Mouse (Mus musculus): ENCODE measurements around the gene Birc2. TPM values are rescaled to one million over a fixed set of nuclear protein-coding genes. Genes with fewer than 3 reads are reported as not detected.

Gene Birc2
- polyA plus RNA-seq, 1 experiment from 2014 or later = 49.1 TPM

DNA sequence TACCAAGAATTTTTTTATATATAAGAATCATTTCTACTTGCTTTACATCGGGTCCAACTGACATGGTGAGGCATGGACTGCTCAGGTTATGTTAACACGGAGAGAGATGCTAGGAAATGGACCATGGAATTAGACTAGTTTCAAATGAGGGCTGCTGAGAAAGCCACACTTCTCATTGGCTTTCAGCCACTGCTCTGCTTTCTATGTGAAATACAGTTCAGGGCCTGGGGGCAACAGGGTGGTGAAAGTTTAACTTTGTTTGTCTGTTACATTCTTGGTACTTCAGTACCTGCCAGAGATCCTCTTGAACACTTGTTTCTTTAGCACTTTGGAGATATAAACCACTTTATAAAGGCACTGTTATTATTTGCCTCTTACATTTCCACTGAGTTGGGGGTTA, 43.3 kb downstream of the Birc2 start:
- ATAC-seq = no peak
- Histone ChIP-seq H3K4me1 (0 out of 2 replicates have a peak, but pooled peaks cover 6% of the 10 kb centered on the region), H3K36me3 (ENCODE audit: poor library complexity, severe bottlenecking) (peaks cover 36% of the 10 kb centered on the region), H3K4me2 (no peak overlapping the region), H3K4me3 (no peak overlapping the region), H3K9me3 (replicated peaks) (no peaks in the 10 kb centered on the region), H3K9ac (no peak overlapping the region), H3K27ac (no peak overlapping the region), H3K27me3 (no peaks in the 10 kb centered on the region)
- WGBS = 90% methylated on average over 2 of the region's 2 CpGs

GRCm38 (mm10) chr9:7790580-7791084, 46.2 kb downstream of the Birc2 start:
- ATAC-seq = no peak
- Histone ChIP-seq H3K9me3 (replicated peaks) (no peaks in the 10 kb centered on the region), H3K4me2 (no peak overlapping the region), H3K4me1 (no peaks in the 10 kb centered on the region), H3K4me3 (no peak overlapping the region), H3K9ac (no peak overlapping the region), H3K27ac (no peak overlapping the region), H3K36me3 (ENCODE audit: poor library complexity, severe bottlenecking) (peaks cover 46% of the 10 kb centered on the region), H3K27me3 (no peaks in the 10 kb centered on the region)
- WGBS = 95% methylated on average over 11 of the region's 11 CpGs

DNA sequence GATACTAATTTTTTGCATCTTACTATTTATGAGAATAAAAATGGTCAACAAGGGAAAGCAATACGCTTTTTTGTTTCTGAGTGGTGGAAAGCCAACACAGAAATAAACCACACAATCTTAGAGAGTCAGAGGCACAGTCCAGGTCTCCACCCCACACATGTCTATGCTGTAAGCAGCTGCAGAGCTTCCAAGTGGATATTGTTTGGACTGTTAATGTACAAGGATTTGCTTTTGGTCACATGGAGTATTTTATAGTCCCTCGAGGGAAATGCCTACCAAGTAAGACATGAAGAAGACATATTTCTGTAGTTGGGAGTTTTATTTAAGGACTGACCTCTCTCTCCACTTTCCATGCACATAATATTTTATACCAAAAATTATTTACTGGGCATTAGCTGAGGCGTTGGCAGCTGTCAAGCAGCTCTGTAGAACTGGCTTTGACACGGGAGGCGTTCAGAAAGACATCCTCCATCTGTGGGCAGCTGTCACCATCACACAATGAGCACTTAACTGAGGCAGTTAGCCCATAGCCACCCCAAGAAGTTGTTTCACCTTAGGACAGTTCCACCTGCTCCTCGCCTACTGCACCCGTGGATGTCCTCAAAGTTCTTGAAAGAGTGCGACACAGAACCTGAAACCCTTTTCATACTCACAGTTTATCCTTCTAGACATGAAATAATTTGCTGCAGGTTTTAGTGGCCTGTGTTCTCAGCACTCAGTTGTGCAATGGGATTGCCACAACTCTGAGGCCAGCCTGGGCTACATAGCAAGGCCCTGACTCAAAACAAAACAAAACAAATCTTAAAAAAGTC, 46.9 kb downstream of the Birc2 start:
- no peak overlapping the region for H3K9ac ChIP-seq
- no peaks in the 10 kb centered on the region for H3K4me1 ChIP-seq
- peaks cover 43% of the 10 kb centered on the region for H3K36me3 ChIP-seq (ENCODE audit: poor library complexity, severe bottlenecking)
- ATAC-seq = no peak
- no peak overlapping the region for H3K27ac ChIP-seq
- no peak overlapping the region for H3K4me2 ChIP-seq
- no peak overlapping the region for H3K4me3 ChIP-seq
- 90% methylated on average over 8 of the region's 8 CpGs for WGBS
- no peaks in the 10 kb centered on the region for H3K27me3 ChIP-seq
- no peaks in the 10 kb centered on the region for H3K9me3 ChIP-seq (replicated peaks)

DNA sequence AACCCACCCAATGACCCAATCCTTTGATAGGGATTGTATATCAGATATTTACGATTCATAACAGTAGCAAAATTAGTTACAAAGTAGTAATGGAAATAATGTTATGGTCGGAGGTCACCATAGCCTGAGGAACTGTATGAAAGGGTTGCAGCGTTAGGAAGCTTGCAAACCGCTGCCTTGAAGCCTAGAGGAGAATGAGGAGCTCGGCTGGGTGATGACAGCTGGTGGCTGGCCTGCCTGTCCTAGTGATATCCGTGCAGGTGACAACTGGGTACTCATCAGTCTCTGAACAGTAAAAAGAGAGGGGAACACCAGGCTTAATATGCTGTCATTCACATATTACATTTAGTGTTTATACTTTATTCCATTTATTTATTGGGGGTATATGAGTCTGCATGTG, 48.5 kb downstream of the Birc2 start:
- Histone ChIP-seq H3K27ac (no peak overlapping the region), H3K9ac (no peak overlapping the region), H3K9me3 (replicated peaks) (no peaks in the 10 kb centered on the region), H3K27me3 (no peaks in the 10 kb centered on the region), H3K4me1 (no peaks in the 10 kb centered on the region), H3K4me2 (no peak overlapping the region), H3K36me3 (ENCODE audit: poor library complexity, severe bottlenecking) (peaks cover 34% of the 10 kb centered on the region), H3K4me3 (no peak overlapping the region)
- 89% methylated on average over 6 of the region's 6 CpGs for WGBS
- no peak for ATAC-seq

- no peaks in the 10 kb centered on the region for H3K27me3 ChIP-seq
- H3K4me2 ChIP-seq = no peak overlapping the region
- ATAC-seq = no peak
- no peak overlapping the region for H3K4me3 ChIP-seq
- no peak overlapping the region for H3K9ac ChIP-seq
- peaks cover 28% of the 10 kb centered on the region for H3K36me3 ChIP-seq (ENCODE audit: poor library complexity, severe bottlenecking)
- H3K4me1 ChIP-seq = no peaks in the 10 kb centered on the region
- H3K9me3 ChIP-seq (replicated peaks) = no peaks in the 10 kb centered on the region
- H3K27ac ChIP-seq = no peak overlapping the region
- 86% methylated on average over 7 of the region's 7 CpGs for WGBS
These were observed 50.8 kb downstream of the Birc2 start for GRCm38 (mm10) chr9:7786086-7786485.

DNA sequence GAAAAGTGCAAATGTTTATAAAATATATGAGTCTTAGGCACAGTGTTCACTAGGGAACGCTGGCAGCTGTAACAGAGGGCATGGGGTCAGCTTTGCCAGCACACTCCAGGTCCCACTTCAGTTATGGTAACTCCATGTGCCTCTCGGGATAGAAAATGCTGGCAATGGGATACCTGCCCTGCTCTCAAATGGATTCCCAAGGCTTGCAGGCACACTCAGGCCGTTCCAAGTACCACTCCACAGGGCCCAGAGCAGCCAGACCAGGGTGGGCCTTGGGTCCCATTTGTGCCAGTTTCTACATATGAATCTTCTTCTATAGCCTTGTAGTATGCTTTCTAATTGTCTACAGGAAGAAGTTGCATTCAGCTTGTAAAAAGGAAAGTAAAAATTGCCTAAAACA, 51.5 kb downstream of the Birc2 start:
- Histone ChIP-seq H3K4me3 (no peak overlapping the region), H3K4me1 (no peaks in the 10 kb centered on the region), H3K27me3 (no peaks in the 10 kb centered on the region), H3K27ac (no peak overlapping the region), H3K9ac (no peak overlapping the region), H3K9me3 (replicated peaks) (no peaks in the 10 kb centered on the region), H3K36me3 (ENCODE audit: poor library complexity, severe bottlenecking) (peaks cover 24% of the 10 kb centered on the region), H3K4me2 (no peak overlapping the region)
- 92% methylated on average over 3 of the region's 3 CpGs for WGBS
- no peak for ATAC-seq

DNA sequence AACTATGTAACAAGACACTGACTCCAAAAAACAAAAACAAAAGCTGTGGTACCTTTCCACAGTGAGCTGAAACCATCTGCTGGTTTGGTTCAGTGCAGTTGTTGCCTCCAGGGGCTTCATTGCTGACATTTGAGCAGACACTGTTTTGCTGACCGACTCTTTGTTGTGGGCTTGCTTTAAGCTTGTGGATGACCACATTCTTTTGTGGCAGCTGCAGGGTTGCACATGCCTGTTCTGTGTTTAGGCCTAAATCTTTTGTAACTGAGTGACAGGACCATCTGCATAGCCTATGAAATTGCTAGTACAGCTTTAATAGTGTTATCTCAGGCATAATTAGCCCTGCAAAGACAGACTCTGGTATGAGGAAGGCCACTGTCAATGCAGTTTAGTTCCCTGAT, 52.2 kb downstream of the Birc2 start:
- Histone ChIP-seq H3K4me2 (no peak overlapping the region), H3K36me3 (ENCODE audit: poor library complexity, severe bottlenecking) (peaks cover 24% of the 10 kb centered on the region), H3K27ac (peak overlapping the region; percentile 44), H3K9me3 (replicated peaks) (no peaks in the 10 kb centered on the region), H3K4me1 (no peaks in the 10 kb centered on the region), H3K9ac (no peak overlapping the region), H3K4me3 (no peak overlapping the region), H3K27me3 (no peaks in the 10 kb centered on the region)
- WGBS = 44% methylated on average over 1 of the region's 1 CpGs
- peak; percentile 64 for ATAC-seq

DNA sequence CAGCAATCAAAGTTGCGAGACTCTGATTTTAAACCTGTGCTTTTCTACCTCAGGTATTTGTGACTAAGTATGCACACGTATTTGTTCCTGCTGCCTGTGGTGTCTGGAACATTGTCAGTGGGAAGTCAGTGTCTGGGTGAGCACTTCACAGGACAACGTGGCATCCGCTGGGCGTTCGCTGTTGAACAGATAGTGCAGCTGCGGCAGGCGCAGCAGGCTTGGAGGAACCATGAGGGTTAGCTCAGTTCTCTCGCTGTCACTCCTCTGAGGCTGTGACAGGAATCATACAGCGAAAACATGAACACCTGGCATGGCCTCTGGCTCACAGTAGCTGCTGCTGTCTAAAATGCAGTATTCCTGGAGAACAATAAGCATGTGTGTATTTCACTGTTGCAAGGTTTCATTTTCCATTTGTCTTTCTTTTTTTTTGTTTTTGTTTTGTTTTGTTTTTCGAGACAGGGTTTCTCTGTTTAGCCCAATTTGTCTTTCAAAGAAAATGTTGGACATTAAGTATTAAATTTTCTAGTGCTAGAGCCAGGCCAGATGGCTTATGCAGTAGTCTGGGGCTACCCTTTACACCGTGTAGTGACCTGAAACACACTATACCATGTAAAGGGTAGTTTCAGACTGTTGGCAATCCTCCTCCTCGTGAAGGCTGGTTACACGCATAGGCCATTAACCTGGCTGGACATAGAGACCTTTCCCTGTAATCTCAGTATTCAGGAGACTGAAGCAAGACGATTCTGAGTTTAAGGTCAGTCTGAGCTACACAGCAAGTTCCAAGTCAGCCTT, 52.8 kb downstream of the Birc2 start:
- Histone ChIP-seq H3K36me3 (ENCODE audit: poor library complexity, severe bottlenecking) (peaks cover 27% of the 10 kb centered on the region), H3K27me3 (no peaks in the 10 kb centered on the region), H3K27ac (peak overlapping the region; percentile 44), H3K4me2 (no peak overlapping the region), H3K9me3 (replicated peaks) (no peaks in the 10 kb centered on the region), H3K4me1 (no peaks in the 10 kb centered on the region), H3K4me3 (no peak overlapping the region), H3K9ac (no peak overlapping the region)
- 78% methylated on average over 15 of the region's 15 CpGs for WGBS
- ATAC-seq = 0 out of 2 replicates have a peak, but pooled peaks have one; percentile 42

DNA sequence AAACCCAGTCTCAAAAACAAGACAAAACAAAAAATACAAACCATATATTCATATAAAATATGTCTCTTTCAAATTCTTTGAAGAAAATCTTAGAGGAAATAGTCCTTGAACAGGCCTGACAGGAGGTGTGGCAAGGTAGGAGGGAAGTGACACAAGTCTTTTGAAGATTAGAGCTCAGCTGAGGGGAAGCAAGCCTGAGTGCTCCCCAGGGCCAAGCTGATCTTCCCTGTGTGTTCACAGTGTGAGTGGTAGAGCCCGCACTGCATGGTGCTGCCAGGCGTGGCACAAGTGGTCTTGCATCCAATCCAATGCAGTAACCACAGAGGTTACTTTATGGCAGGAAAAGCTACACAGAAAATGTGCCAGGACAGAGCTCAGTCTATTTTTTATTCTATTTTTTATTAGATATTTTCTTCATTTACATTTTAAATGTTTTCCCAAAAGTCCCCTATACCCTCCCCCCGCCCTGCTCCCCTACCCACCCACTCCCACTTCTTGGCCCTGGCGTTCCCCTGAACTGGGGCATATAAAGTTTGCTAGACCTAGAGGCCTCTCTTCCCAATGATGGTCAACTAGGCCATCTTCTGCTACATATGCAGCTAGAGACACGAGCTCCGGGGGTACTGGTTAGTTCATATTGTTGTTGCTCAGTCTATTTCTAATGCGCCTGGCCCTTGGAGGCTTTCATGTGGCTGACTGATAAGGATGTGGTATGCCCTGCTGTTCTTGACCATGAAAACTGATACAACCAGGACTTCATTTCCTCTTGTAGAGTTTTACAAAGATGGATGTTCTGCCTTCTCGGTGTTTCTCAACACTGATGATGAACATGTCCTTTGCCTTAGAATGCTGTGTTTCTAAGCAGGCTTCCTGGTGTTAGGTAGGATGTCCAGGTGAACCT, 56.4 kb downstream of the Birc2 start:
- H3K27me3 ChIP-seq = no peaks in the 10 kb centered on the region
- WGBS = 89% methylated on average over 8 of the region's 8 CpGs
- ATAC-seq = no peak
- no peak overlapping the region for H3K27ac ChIP-seq
- H3K4me2 ChIP-seq = no peak overlapping the region
- no peaks in the 10 kb centered on the region for H3K9me3 ChIP-seq (replicated peaks)
- H3K36me3 ChIP-seq (ENCODE audit: poor library complexity, severe bottlenecking) = peaks cover 23% of the 10 kb centered on the region; the same call in 1 of the 2 replicates
- no peaks in the 10 kb centered on the region for H3K4me1 ChIP-seq
- no peak overlapping the region for H3K9ac ChIP-seq
- no peak overlapping the region for H3K4me3 ChIP-seq

DNA sequence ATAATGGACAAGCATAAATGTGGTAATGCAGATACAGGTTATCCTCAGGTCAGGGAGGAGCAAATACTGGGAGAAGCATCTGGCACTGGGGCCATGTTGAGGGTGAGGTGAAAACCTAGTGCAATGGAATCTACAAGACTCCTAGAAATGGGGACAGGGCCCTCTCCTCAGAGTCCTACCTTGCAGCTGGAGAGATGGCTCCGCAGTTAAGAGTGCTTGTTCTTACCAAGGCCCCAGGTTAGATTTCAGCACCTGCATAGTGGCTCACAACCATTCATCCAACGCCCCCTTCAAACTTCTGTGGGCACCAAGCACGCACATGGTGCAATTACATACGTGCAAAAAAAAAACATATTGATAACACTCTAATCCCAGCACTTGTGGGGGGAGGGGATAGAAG, 57.1 kb downstream of the Birc2 start:
- no peaks in the 10 kb centered on the region for H3K9me3 ChIP-seq (replicated peaks)
- 95% methylated on average over 4 of the region's 4 CpGs for WGBS

DNA sequence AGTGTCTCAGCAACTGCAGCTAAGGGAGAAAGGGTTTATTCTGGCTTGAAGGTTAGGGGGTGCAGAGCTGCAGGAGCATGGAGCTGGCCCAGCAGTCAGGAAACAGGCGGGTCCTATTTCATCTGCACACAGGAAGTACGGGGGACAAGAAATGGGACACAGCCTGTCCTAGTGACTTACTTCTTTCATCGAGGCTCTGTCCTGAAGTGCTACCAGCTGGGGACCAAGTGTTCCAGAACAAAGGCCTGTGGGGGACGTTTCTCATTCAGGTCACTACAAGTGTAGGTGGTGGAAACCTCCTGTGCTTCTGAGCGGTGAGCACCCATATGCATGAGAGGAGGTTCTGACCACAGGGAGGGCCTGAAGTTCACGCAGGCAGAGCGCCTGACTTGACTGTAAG, 58.1 kb downstream of the Birc2 start:
- Histone ChIP-seq H3K27ac (no peak overlapping the region), H3K36me3 (ENCODE audit: poor library complexity, severe bottlenecking) (peaks cover 31% of the 10 kb centered on the region), H3K9me3 (replicated peaks) (no peaks in the 10 kb centered on the region), H3K9ac (no peak overlapping the region), H3K4me1 (no peaks in the 10 kb centered on the region), H3K4me2 (no peak overlapping the region), H3K4me3 (no peak overlapping the region), H3K27me3 (no peaks in the 10 kb centered on the region)
- no peak for ATAC-seq
- 81% methylated on average over 7 of the region's 7 CpGs for WGBS

More for the DNA sequence above, 57.1 kb downstream of the Birc2 start:
- Histone ChIP-seq H3K36me3 (ENCODE audit: poor library complexity, severe bottlenecking) (peaks cover 23% of the 10 kb centered on the region; the same call in 1 of the 2 replicates), H3K27me3 (no peaks in the 10 kb centered on the region), H3K9ac (no peak overlapping the region), H3K4me3 (no peak overlapping the region), H3K4me2 (no peak overlapping the region), H3K4me1 (no peaks in the 10 kb centered on the region), H3K27ac (no peak overlapping the region)
- no peak for ATAC-seq
